Mouse (Mus musculus) frontal cortex, adult (tissue): ENCODE data around the gene Lhx8.

ENCODE experiments used
- ATAC-seq: cut with Nextera tagmentation; 2 replicates; pipeline ENCODE4 v1.9.2; 2017; ENCODE audit warnings: mild to moderate bottlenecking, moderate library complexity, mixed read lengths; ENCODE audit not compliant: low TSS enrichment

The Lhx8 gene

DNA sequence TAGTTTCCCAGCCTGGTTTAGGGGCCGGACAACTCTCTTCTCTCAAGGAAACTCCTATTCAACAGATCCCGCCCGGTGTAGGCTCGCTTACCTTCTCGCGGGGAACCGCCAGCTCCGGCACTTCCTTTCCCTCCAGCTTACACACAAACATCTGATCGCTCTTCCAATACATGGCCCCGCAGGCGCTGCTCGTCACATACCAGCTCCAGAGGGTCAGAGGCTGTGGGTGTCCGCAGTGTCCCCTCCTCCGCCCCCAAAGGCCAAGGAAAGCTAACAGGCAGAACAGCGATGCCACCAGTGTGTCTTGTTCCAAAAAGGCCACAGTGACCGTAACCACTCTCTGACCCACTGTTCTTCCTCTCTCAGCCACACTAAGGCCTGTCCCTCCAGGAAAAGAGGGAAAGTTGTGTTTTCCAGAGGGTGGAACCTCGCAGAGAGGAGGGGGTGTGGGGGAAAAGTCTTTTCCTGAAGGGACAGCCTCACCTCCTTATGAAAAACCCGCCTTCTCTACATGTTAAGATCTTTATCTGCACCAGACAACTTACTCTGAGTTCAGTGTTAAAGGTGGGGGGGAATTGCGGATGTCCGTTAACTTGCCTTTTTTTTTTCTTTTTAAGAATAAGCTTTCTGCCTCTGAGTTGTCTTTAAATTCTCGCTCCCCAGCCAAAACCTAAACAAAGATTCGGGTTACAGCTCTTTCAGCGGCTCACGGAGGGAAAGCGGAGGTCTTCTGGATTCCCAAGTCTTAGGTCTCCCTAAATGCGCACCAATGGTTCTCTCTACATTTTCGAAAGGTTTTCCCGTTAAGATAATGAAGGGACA lies at the start of gene Lhx8:
Gene Lhx8, minus strand, starts transcription at position 479 of the 822 bp plus-strand sequence.
- no peak for ATAC-seq

DNA sequence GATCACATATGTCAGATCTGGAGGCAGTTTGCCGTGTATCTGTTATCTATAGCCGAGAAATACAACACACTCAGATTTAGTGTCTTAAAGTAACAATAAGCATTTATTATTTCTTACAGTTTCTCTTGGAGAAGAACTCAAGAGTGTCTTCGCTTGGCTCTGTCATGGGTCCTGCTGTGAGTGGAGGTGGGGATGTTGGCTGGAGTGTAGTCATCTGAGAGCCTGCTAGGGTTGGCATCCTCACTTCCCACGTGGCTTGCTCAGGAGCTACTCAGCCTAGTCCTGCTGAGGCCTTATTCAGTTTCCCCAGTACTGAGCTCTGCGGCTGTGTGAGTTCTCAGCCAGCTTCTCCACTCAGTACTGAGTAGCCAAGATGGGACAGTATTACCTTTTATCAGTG lies 43.1 kb upstream of the Lhx8 start:
- no peak for ATAC-seq

DNA sequence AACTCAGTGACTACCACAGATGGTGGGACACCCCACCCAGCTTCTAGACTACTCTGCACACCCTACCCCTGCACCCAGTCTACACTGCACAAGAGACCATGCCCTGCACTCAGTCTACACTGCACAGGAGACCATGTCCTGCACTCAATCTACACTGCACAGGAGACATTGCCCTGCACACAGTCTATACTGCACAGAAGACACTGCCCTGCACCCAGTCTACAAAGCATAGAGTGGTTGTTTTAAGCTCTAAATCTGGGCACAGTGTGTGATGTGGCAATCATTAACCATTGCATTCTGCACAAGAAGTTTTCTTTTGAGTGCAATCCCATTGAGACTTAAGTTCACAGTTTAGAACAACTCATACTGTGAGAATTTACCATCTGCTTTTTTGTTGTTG lies 42.2 kb upstream of the Lhx8 start:
- ATAC-seq, result no peak

DNA sequence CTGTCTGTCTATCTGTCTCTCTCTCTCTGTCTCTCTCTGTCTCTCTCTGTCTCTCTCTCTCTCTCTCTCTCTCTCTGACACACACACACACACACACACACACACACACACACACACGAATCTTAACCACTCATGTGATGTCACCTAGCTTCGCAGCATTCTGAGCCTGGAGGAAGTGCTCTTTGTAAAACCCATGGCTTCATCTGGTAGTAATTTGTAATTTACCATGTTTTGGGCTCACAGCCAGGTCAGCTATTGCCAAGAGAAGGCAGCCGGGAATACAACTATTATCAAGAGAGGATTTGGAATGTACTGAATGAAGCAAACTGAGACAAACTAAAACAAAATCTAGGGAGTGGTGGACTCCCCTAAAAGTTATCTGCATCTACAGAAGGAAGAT lies 36.9 kb upstream of the Lhx8 start:
- ATAC-seq, result no peak

DNA sequence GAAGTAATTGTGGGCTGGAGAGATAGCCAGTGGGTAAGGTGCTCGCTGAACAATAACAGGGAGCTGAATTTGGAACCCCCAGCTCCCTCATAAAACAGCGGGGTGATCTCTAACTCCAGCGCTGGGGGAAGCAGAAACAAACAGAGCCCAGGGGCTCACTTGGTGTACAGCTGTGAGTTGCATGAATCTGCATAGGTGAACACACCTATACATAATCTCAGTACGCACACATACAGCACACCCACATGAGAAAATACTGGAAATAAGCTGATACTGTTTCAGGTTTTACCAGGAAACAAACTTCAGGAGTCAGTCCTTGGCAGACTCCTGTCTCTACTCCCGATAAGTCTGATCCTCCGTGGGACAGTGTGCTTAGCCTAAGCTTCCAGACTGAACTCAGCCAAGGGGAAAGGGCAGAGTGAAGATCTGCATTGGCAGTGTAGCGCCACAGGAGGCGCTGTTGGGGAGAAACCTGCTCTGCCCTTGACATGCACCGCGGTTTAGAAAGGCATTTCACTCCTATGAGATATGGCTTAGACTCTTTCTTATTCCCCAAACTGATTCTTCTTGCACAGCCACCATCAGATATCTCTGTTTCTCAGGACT lies 34.2 kb upstream of the Lhx8 start:
- ATAC-seq, result peak; percentile 44; the same call in 1 of the 2 replicates

DNA sequence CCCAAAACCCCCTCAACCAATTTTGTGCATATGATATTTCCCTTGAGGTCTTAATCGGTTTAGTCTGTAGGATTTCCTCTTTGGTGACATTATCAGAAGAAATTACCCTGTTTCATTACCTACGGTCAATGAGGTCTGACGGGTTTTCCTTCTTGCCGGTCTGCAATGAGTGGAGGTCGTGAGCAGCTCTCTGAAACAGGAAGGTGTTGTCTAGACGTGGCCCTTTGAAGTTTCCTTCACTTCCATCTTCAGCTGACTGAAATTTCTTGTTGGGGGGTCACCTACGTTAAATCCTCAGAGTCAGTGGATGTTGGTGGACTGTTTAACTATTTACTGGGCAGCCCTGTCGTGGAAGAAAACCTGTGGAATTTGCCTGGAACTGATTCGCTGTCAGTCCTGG lies 33.0 kb upstream of the Lhx8 start:
- ATAC-seq, result no peak

DNA sequence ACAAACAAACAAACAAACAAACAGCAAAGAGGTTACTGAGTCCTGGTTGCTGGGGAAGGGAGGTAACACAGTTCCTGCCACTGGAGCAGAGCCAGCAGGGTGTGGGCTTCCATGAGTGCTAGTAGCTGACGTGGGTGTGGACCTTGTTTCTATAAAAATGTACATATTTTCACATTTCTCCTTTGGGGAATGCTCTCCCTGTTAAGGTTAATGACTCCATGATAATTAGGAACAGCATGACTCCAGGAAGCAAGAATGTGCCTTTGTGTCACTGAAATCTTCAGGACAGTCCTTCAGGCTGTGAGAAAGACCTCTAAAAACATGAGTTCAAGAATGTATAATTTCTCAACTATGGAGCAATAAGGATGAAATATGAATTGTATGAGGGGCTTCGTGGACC lies 28.8 kb upstream of the Lhx8 start:
- ATAC-seq, result no peak

DNA sequence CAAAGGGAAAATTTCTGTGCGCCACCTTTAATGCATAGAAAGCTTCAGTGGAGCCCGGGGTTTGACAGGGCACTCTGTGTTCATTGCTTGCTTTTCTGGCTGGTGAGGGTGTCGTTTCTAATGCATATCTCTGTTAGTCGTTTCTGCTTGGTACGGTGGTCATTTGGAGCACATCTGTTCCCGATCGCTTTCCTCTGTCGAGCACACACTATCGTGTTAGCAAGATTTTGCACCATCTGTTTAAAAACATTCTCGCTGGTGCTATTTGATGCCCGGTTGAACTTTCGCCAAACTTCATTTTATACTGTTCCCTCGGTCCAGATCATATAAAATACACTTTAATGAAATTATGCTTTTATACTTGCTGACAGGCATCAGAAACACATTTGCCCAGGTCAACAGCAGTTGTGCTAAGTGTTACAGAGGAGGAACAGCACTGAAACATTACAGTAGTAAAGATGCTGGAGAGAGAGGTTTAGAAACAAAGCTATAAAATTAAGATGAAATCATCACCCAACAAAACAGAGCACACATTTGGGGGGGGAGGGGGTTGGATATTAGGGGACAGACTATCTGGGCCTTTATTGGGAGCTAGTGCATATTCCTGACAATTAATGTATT lies 9.9 kb upstream of the Lhx8 start:
- no peak for ATAC-seq

DNA sequence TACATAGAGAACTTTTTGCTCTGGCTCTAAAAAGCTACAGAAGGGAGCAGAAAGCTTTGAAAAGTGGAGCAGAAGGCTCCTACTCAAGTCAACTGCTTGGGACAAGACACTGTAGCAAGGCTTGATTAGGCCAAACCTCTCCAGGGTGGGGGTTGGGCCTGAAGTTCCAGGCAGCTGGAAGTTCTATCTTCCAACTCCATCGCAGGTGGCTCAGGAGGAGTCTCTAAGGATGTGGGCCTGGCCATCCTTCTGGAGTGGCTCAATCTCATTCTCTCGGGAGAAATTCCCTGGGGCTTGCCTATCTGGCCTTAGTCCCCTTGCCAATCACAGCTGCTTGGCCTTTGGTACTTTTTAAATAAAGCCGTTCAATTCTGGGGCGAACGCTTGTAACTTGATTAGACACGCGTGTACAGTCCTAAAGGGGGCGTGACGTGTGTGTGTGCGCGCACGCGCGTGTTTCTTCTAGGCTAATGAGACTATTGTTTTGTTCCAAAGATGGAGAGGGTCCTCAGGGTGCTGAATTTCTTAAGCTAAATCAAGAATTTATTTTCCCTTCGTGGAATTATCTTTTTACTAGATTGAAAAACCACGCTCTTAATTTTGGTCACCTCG lies 9.3 kb upstream of the Lhx8 start:
- ATAC-seq, result no peak

DNA sequence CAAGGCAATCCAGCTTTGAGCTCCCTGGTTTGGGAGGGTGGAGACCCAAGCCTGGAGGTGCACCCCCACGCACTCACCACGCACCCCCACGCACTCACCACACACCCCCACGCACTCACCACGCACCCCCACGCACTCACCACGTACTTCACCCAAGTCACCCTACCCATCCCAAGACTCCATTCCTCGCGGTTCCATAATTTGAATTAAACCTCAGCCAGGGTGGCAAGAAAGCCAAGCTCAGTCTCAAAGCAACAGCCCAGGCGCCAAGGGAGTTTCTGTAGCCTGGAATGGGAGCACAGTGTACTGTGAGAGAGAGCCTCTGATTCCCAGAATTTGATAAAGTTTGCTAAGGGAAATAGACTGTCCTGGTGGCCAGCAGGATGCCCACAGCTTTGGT lies 4.3 kb upstream of the Lhx8 start:
- ATAC-seq, result no peak

DNA sequence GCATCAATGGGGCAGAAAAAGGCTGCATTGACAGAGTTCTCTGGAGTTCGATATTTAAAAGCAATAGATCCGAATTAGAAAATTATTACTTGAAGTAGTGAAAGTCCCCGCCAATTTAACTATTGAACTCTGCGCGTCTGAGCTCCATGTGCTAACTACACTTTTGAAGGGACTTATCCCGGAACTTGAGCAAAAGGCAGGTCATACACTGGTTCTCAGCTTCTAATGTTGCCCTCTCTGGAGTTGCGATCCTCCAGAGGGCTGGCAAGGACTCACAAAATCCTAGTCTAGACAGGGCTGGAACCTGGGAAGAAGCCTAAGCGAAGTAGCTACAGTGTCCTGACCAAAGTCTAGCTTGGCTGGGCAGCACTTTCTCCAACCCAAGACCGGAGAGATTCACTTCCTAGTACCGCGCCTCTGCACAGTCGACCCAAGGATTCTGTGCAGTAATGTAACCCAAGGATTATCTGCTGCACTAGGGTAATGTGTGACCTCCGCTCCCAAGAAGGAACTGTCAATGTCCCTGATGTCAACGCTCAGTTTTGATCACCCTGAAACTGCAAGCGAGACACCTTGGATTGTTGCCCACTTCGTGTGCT lies 3.0 kb upstream of the Lhx8 start:
- ATAC-seq, result no peak

DNA sequence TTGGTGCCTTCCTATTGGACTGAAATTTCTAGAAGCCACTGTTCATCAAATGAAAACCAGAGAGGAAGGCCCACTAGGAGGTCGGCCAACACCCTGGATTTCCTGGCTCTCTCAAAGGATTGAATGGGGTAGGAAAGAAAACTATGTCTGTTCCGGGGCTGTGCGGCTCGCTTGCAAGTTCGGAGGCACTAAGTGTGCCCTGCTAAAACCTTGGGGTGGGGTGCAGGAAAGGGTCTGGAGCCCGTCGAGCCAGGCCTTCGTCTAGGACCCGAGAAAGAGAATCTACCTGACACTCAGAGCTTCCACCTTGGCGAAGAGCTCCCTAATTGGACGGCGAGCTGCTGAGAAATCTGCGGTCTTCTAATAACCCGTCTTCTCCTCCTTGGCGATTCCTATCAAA lies 2.5 kb upstream of the Lhx8 start:
- no peak for ATAC-seq

DNA sequence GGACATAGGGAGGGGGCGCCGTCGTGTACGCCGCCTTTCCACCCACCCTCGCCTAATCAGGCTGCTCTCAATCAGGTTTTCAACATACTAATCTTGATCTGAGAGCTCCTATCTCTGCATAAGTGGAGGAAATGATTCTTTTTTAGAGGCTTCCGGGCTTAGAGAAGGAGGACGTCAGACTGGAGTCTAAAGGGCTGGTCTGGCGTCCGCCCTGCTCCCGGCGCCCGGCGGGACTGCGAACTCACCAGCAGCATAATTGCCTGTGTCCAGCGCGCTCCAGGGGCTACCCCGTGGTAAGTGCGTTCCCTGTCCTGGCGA lies 1.7 kb upstream of the Lhx8 start:
- ATAC-seq, result no peak

DNA sequence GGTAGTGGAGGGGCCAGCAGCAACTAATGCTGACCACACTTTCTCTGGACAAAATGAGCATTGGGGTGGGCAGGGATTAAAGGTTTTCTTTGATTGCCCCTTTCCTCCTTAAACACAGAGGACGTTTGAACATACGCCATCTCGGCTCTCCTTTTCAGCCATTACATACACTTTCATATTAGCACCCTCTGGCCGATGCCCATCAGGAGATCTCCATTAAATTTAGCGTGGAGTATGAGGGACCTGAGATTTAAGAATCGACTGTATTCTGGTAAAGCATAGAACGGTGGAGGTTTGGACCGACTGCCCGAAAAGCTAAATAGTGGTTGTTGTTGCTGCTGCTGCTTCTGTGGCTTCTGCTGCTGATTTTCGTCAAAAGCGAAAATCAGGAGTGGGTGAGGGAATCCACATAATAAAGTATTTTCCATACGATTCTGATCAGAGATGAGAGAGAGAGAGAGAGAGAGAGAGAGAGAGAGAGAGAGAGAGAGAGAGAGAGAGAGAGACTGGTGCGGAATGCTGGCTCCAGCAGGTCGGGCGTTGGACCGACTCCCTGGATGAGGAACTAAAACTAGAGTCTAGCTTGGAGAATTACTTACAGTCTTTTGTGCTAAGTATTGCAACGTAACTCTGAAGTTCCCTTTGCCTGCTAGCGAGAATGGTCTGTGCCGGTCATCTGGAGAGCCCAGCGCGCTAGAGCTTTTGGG lies 1.2 kb upstream of the Lhx8 start:
- no peak for ATAC-seq

DNA sequence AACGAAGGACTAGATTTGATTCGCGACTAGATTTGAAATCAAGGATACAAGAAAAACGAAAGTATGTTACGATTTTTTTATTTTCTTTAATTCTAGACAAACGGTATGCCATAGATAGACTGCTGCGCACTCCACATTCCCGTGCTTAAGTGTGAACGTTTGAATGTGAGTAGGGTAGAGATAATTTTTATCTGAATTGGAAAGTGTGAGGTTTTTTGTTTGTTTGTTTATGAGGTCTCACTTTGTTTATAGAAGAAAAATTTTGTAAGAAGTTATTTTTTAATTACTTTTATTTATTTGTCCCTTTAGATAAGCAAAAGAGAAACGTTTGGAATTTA lies 513 bp upstream of the Lhx8 start:
- ATAC-seq, result no peak

DNA sequence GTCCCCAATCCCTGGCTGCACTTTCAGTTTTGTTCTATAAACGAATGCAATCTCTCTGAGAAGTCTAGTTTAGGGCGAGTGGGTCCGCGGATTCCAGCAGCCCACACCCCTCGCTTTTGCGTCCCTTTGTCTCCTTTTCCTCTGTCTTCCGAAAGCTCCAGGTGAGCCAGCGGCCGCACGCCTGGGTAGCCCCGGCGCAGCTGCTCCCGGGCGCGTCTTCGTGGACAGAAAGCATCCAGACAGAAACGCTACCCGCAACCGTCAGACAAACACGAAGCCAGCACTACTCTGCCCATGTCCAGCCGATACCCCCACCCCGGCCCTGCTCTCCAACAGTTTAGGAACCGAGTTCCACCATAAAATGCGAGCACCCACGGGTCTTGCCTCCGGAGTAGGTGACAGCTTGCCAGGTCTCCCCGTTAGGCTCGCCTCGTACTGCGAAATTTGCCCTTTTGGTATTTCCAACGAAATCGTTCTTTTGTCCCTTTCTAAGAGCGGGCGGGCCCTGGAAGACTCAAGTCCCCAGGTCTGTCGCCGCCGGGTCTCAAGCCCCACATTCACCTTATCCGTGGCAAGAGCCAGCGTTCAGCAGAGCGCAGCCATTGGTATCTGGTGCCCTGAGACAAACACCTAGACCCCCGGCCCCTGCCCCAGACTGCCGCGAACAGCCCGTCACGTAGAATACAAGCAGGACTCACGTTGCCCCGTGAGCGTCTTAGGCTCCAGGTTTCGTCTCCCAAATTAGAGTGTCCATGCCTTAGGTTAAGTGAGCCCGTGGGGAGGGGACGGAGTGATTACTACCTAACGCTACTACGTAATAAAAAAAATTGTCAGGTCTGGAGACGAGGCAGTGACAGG lies 907 bp downstream of the Lhx8 start:
- no peak for ATAC-seq

DNA sequence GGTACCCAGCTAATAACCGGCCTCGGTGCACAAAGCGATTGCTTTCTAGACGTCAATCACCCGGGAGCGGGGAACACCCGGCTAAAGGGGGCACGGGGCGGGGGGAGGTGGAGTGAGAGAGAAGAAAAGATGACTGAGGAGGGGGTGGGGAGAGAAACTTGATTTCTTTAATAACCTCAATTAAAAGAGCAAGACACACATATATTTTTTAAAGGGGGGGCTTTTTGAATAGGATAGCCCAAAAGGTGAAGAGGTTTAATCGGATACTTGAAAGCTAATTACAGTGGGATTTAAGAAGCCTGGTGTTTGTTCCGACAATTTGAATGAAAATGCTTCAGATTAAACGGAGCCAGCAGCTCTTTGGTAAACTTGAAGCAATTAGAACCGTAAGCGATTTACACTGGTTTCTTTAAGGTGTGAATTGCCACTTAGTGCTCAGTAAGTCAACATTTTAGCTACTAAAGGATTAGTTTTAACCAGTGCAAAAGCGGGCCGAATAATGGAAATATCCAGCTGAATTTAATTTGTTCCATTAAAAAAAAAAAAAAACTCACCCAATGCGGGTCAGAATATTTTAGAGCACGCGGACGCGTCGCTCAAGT lies 1.6 kb downstream of the Lhx8 start:
- ATAC-seq, result no peak

DNA sequence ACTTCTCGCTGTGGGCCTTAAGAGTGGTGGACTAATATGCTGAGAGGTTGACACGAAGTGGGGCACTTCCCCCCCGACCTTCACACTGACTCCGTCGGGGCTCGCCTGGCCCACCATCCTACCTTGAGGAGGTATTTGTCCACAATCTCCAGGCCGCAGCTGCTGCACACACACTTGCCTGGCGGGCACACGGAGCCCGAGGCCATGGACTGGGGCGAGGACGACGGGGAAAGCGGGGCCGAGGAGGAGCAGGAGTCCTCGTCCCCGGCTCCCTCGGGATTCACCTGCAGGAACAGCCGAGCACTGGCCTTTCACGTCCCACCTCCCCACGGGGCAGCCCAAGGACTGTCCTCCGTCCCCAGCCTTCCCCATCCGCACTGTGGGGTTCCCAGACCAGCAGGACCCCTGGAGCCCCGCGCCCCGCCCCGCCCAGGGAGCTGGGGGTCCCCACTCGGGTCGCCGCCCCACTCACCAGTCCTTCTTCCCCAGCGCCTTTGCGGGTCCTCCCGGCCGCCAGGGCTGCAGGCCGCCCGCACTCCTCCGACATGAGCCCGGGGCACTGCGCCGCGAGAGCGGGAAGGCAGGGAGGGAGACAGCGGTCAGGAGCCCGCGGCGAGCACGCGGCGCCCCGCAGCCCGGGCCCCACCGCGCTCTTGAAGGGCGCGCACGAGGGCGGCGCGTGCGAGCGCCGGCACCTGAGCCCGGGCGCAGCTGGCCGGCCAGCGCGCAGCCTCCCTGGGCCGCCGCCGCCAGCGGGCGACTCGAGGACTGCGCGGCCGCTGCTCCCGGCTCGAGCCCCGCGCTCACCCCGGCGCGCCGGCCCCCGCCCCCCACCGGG lies 2.4 kb downstream of the Lhx8 start:
- ATAC-seq, result no peak

DNA sequence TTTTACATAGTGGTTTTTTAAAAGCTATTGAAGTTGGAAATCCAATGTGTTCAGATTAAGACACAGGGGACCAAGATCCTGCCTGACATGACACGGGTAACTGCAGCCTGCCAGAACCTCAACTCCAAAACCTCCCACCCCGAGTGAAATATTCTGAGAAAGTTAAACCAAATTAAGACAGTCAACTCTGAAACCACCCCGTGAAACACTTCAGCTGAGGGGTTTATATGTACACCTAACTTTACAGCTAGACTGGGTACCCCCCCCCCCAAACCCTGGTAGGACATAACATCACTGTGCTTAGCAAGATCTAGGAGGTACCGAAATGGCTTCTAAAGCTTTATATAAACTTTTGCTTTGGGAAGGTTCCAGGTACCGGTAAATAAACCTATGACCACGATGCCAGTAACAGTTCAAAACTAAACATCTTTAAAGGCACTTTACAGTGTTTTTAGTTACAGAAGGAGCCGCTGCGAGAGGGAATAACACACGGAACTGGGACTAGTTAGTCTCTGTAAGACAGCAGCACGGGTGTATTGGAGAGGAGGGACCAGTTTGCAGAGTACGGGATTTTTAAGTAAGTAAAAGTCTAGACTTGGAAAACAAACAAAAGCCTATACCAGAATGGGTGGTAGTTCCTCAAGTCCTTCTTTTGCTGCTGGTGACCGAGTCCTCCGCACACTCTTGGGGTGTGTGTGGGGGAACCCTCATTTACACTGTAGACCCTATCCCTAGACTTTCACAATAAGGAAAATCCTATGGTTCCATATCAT lies 3.2 kb downstream of the Lhx8 start:
- ATAC-seq, result no peak
